Mouse (Mus musculus) heart, postnatal 25 days (tissue): Measurements from ENCODE around the gene Tmem147. TPM values are rescaled to one million over a fixed set of nuclear protein-coding genes. Genes with fewer than 3 reads are reported as not detected.
"Not testable (repeated sequence)": the region's sequence is repeated elsewhere in the genome, so short reads cannot be mapped to it uniquely, and the experiment has no call there.

ENCODE experiments used
- DNase-seq: peaks from one replicate; pipeline ENCODE4 v3.0.0; 2022; ENCODE audit warnings: low spot score
- intact Hi-C: fragments of 180-260 bp; cut with DNase I; formaldehyde crosslinking; loops from one replicate; pipeline ENCODE4 v1.15.1; 2025
- total RNA-seq, 2 experiments: library from RNA; stranded (reverse); gene quantifications; 2 replicates each; pipeline ENCODE4 v1.2.3; 2021

Tmem147 gene
- 100 to 1,000 TPM; 269 to 278 TPM for total RNA-seq

DNA sequence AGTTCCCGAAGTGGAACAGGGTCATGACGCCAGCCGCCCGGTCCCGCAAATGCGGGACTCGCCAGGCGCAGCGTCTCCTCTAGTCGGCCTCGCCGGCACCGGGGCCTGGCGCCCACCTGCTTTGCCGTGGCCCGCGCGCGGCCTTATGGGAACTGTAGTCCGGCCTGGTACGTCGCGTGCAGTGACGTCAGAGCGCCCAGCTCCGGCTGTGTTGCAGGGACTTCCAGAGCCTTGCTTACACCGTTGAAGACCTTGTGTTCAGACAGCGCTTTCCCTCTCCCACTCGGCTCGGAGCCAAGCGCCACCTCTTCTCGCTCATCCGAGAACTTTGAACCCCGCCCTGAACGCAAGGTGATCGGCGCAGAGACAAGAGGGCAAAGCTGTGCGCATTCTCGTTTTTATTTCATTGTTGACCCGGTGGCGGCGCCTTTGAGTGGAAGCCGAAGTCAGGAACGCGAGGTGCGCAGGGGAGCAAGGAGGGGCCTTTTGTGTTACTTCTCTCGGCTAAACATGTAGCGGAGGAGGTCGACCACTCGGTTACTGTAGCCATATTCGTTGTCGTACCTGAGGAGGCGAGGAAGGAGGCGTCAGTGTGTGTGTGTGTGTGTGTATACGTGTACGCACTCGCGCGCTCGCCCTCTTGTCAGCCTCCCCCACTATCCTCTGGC is at the start of gene Tmem147:
Gene Tmem147, minus strand, starts transcription at position 145 of the 668 bp plus-strand sequence.
- peak; percentile 87 for DNase-seq
- intact Hi-C loops: loop anchor here (5.0 kb wide), 3 partner anchors 62 to 243 kb away; partner anchors contain the start of genes Fam187b, Lsr and Rbm42

DNA sequence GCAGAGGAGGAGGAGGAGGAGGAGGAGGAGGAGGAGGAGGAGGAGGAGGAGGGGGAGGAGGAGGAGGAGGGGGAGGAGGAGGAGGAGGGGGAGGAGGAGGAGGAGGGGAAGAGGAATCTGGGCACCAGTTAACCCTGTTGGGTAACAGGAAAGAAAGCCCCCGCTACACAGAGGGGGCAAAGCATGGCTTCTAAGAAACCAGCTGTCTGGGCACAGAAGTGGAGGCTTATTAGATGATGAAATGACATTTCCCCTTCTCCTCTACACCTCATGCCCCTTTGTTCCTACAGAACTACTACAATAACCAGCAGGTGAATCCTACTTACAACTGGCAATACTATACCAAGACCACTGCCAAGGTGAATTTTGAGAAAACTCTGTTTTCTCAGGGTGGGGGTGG is 48.6 kb upstream of the Tmem147 start:
- intact Hi-C loops: no loop called here
- DNase-seq: no peak

DNA sequence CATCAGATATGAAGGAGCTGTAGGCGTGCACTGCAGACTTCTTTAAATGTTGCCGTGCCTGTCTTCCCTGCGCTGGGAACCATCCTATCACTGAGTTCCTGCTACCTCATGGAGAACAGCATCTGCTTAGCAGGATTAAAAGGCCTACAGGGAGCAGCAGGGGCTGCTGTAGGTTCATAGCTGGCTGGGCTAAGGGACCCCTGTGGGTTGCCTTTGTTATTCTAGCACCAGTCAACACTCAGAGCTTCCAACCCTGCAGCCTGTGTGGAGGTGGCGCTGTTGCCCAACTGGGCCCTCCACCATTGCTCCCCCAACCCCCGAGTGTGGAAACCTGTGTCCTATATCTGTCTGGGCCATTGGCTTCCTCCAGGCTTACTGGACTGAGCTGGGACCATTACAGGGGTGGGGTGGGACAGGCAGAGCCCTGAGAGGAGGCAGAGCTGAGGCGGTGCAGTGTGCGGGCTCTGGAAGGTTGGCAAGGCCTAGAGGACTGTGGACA is 47.8 kb upstream of the Tmem147 start:
- DNase-seq: no peak
- intact Hi-C loops: no loop called here

DNA sequence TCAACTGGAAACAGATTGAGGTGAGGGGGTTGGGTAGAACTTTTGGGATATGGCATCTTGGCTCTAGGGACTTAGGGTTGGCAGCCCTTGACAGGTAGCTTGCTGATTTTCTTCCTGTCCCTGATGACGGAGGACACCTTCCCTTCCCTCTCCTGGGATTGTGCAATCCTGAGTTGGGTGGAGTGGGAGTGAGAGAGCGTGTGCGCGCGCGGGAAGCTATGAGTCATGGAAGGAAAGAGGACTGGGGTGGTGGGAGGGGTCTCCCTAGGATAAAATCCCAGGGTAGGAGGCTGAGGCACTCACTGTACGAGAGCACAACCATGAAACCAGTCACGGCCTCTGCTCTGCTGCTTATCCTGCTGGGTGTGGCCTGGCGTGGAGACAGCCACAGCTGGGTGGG is 46.8 kb upstream of the Tmem147 start:
- DNase-seq: no peak
- intact Hi-C loops: no loop called here

DNA sequence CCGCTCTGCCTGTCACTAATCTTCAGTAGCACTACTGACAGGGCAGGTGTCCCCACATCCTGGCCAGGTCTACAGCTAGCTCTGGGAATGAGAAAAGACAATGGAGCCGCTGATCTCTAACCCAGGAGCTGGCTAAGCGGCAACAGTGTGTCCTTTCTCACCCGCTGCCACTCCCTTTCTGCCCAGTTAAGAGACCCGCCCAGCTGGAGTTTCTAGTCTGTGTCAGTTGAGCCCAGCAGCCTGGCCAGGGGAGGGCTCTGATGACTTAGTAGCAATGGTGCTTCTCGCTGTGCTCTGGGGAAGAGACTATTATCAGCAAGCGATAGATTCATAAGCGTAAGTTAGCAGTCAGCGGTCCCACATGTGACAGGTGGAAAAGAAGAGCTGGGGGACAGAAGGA is 39.9 kb upstream of the Tmem147 start:
- DNase-seq: no peak
- intact Hi-C loops: no loop called here

DNA sequence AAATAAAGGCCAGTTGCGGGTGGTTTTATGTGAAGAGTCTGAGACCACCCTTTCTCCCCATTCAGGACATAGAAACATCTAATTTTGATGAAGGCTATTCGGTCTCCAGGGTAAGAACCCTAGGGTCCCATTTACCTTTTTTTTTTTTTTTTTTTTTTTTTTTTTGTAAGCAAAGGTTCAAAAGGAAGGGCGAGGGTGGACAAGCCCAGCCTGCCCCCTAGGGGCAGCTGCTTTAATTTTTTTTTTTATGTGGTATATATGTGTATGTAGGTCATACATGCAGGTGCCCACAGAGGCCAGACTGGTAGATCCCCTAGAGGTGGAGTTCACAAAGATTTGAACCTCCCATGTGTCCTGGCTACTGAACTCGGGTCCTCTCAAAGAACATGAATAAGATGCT is 37.1 kb upstream of the Tmem147 start:
- intact Hi-C loops: no loop called here

DNA sequence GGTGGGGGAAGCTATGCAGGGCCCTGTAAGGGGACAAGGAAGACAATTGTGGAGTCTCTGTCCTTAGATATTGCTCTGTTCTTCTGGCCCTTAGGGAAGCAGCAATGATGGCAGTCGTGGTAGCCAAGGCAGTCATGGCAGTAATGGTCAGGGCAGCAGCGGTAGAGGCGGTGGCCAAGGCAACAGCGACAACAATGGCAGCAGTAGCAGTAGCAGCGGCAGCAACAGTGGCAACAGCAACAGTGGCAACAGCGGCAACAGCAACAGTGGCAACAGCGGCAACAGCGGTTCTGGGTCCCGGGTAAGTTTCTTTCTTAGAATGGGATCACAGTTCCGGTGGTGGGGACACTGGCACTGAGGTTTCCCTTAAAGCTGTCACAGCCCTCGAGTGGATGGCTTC is 35.8 kb upstream of the Tmem147 start:
- DNase-seq: no peak
- intact Hi-C loops: no loop called here

More for the DNA sequence above, 37.1 kb upstream of the Tmem147 start:
- DNase-seq: no peak

DNA sequence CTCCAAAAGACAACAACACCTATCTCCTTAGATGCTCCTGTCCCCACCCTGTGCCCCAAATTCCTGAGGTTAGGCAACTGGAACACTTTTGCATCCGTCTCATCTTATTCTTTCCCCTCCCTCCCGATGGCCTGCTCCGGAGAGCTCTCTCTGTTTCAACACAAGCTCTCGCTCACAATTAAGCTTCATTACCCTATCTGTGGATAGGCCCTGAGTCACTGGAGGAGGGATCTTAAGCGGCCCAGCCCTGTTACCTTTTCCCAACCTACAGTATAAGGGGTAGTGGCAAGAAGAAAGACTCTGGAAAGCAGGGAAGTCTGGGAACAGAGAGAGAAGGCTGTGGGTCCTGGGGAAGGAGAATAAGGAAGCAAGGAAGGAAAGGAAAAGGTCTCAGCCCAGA is 34.1 kb upstream of the Tmem147 start, which contains the start of gene Dmkn:
Gene Dmkn, plus strand, starts transcription at position 301 of the 400 bp plus-strand sequence.
- DNase-seq: no peak
- intact Hi-C loops: no loop called here

DNA sequence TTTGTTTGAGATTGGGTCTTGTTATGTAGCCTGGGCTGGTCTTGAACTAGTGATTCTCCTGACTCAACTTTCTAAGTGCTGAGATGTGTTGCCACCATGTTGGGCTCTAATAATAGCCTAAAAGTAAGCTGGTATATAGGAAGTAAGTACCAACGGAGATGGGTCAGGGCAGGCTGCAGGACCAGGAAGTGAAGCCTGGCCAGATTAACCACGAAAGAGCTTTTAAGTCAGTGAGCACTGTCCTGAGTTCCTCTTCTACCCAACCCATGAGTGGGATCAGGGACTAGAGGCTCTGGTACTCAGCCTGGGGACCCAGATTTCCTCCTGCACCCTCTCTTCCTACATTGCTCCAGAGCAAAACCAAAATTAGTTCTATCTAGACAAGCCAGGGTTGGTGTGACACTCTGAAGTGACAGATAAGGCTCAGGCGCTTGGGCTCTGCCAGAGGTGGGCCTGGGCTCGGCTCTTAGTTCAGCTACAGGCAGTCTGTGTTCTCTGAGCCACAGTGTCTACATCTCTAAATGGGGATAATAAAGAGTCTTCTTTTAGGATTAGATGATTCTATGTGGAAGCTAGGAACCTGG is 32.5 kb upstream of the Tmem147 start:
- intact Hi-C loops: no loop called here
- no peak for DNase-seq

DNA sequence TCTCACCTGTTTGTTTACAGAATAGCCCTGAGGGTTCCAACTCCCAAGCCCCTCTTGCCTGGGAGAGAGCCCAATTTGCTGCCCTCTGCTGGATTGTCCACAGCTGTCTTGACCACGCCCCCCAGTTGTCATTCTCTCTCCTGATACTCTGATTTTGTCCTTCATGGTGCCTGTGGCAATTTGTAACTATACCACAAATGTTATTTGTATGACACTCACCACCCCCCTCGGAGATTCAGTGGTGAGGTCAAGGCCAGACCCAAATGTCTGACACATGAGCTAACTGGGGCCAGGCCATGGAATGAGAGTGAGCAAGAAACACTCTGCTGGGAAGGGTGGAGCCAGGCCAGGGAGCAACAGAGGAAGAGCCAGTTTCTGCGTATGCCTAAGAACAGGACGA is 29.5 kb upstream of the Tmem147 start:
- intact Hi-C loops: no loop called here
- DNase-seq: no peak

DNA sequence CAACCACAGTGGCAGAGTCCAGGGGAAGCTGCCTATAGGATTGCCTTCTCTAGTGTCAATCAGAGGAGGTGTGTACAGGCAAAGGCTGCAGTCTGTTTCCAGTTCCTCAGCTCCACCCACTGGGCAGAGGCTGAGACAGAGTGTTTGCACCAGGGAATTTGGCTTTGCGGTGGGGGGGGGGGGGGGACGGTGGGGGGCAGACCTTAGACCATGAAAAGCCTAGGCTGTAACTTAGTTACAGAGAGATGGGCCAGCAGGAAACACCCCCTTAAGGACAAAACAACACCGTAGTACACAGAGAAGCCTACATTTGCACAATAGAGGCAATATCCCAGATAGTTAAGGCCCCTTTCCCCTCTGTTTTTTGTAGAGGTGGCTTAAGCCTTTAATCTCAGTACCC is 27.7 kb upstream of the Tmem147 start:
- no peak for DNase-seq
- intact Hi-C loops: no loop called here

DNA sequence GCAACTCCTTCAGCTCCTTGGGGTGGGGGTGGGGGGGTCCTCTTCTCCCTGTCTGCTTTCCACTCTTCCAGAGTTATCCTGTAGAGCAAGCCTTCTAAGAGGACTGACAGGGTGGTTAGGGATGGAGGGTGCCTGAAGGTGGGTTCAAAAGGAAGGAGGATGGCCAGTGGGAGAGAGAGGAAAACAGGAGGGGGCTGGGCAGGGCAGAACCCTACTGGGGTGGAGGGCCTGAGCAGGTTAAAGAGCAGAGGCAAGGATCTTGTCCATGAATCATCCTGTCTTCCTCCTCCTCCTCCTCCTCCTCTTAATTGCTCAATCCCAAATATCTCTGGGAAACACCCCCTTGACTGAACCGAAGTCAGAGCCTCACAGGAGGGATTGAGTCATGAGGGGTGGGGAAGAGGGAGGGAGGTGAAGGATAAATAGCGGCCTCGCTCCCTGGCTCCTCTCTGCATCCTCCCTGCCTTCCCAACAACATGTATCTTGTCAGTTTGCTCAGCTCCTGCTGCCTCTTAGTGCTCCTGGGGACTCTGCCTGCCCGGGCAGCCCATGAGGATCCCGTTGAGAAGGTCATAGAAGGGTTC is 21.8 kb upstream of the Tmem147 start, which contains the start of gene Sbsn:
Gene Sbsn, plus strand, starts transcription at position 386 of the 584 bp plus-strand sequence.
- DNase-seq: no peak
- intact Hi-C loops: no loop called here

DNA sequence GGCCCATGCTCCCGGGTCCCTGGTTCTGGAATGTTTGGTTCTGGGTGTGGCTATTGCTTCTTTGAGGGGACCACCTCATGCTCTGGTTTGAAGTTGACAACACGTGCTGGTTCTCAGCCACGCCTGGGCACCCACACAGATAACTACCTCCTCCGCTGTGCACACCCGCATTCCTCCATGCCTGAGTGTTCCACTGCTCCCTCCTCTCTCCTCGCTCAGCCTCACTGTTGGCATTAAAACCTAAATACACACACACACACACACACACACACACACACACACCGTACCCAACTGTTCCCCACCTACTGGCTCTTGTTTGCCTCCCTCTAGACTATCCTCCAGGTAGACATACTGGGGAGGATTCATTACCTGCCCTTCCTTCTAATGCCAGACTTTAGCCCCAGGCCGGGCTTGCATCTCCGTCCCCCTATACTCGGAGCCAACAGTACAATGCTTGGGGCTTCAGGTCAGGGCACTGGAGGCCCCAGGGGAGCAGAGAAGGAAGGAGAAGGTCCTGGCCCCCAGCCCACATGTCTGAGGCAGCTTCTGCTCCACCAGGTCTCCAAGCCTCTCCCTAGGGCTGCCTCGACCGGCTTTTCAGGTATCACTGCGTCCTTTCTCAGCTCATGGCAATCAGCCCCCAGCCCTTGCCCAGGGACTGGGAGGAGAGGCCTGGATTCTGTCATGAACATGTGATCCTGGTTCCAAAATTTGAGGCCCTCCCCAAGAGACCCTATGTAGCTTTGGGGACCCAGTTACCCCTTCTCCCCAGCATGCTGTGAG is 20.7 kb upstream of the Tmem147 start:
- DNase-seq: no peak

DNA sequence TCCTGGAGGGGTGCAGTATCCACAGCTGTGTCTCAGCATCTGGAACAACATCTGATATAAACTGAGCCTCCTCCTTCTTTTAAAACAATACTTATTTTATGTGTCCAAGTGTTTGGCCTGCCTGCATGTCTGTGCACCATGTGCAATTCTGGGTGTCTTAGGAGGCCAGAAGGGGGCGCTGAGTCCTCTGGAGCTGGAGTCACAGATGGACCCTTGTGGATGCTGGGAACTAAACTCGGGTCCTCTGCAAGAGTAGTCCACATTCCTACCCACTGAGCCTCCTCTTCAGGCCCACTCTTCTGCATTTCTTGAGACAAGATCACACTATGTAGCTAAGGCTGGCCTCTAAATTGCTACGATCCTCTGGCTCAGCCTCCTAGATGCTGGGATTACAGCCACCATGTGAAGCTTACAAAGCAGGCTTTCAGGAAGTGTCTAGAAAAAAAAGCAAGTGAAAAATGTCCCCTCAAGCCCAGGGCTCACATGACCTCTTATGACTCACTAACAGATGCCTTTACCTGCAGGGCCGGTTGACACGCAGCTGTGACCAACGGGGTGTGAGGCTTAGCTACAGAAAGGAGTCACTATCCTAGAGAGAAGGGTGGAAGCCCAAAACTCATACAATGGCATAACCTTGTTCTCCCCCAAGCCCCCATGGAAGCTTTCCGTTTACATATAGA is 18.3 kb upstream of the Tmem147 start:
- DNase-seq: no peak
- intact Hi-C loops: no loop called here

More for the DNA sequence above, 20.7 kb upstream of the Tmem147 start:
- intact Hi-C loops: no loop called here

DNA sequence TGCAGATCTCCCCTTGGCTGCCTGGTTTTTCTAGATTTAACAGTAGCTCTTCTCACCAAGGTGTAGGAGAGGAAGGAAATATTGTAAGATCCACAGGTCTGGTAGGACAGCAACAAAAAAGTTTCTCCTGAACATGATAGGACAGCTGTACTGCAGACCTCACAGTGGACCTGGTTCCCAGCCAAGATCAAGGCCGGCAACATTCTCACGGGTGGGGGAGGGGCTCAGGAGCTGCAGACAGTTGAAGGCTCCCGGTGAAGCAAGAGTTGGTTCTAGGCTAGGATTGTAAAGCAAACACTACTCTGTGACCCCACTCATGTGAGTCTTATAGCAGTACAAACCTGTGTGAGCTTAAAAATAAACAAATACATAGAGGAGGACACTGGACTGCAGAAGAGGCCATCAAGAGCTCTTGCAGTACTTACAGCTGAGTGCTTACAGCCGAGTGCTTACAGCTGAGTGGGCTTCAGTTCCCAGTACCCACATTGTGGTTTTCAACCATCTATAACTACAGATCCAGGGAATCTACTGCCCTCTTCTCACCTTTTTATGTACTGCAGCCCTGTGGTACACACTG is 14.8 kb upstream of the Tmem147 start:
- intact Hi-C loops: no loop called here
- no peak for DNase-seq

DNA sequence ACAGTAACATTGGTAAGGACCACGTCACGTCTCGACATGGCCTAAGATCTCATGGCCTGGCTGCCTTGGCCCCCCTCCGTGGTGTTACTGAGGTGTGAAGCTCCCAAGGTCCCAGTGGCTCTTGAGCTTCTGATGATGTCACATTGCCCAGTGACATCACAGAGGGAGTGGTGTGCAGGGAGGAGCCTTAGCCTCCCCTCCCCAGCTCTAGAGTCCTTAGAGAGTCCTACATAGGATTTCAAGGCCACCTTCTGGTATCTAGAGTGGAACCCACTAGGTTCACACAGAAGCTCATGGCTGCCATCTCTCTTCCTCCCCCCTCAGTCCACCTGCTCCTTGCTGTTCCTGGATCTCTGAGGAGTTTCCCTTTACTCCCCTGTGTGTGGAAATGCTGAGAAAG is 14.3 kb upstream of the Tmem147 start, which contains the start of gene Gapdhs:
Gene Gapdhs, minus strand, starts transcription at position 65 of the 400 bp plus-strand sequence.
- DNase-seq, intact Hi-C loops: not testable (repeated sequence)

DNA sequence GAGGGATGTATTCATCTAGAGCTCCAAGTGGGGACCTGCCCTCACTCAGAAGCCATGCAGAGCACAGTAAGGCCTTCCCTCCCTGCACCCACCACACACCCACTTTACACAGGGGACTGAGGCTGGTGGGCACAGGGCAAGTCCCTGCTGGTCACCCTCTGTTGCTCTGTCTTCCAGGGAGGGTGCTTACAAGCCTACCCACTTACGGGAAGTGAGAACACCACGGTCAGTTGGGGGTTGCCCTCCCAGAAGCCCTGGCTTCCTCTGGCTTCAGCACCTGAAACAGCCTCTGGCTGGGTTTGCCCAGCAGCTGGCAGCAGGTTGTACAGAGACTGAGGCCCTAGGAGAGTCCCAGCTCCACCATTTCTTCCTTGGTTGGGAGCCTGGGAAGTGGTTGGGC is 13.2 kb upstream of the Tmem147 start:
- DNase-seq, intact Hi-C loops: not testable (repeated sequence)

DNA sequence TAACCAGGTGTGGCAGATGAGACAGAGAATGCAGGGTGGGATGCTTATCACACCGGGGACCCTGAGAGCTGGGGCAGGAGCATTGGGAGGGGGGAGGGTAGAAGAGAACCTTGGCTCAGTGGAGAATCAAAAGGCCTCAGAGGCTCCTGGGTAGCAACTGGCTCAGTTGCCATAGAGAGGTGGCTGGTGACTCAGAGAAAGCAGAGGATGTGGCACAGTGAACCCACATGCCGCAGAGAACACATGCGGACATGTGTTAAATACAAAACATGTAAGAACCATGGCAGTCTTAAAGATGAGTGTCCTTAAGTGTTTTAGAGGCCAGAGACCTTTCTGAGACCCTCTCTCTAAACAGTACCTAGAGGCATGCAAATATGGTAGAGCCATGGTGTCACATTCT is 6.9 kb upstream of the Tmem147 start:
- intact Hi-C loops: no loop called here
- no peak for DNase-seq

DNA sequence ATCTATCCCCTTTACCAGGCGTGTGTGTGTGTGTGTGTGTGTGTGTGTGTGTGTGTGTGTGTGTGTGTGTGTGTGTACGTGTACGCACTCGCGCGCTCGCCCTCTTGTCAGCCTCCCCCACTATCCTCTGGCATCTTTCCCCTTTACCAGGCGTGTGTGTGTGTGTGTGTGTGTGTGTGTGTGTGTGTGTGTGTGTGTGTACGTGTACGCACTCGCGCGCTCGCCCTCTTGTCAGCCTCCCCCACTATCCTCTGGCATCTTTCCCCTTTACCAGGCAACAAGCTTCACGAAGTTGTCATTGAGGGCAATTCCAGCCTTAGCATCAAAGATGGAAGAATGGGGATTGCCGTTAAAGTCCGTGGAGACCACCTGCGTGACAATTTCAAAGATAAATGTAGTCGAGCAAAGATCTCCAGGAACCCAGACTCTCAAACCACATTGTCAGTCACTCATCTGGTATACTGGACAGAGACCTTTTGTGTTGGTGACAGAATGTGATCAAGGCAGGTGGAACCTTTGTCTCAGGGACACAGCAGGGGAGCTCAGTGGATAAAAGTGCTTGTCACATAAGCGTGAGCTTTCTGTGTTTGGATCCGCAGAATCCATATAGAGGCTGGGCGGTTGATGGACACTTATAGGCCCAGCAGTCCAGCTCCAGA is 853 bp upstream of the Tmem147 start:
- intact Hi-C loops, DNase-seq: not testable (repeated sequence)
